Mouse (Mus musculus): ENCODE results near the gene Pdgfa. TPM values are rescaled to one million over a fixed set of nuclear protein-coding genes. Genes with fewer than 3 reads are reported as not detected.

Pdgfa gene
- total and polyA plus RNA-seq, 2 experiments = 1.8 to 3.2 TPM

DNA sequence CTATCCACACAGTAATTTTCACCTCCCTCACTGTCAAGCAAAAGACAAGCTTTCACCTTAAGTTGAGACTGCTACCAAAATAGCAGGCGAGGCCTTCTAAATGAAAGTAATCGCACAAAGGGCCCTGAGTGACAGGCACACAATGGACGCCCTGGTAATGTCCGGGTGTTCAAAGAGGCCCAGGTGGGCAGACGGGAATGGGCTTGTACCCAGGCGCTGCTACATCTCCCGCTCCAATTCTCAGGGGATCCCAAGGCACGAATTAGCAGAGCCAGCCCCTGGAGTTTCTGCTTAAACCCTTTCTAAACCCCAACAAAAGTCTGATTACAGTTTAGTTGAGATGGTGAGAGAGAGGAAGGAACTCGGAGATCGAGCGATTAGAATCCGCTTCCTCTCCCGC lies 65.3 kb downstream of the Pdgfa start:
- no peak for TF ChIP-seq CTCF (IDR thresholded peaks at IDR 0.05; ENCODE audit: low read depth, low read length)
- no peak for TF ChIP-seq POLR2A (IDR thresholded peaks at IDR 0.05; ENCODE audit: extremely low read depth, insufficient read depth, low read length)
- no peaks in the 10 kb centered on the region for H3K79me2 ChIP-seq (ENCODE audit: control insufficient read depth, insufficient read depth, low read length)
- H3K27me3 ChIP-seq (ENCODE audit: control insufficient read depth, insufficient read depth, low read length) = no peaks in the 10 kb centered on the region
- WGBS = 62% methylated on average over 13 of the region's 13 CpGs
- H3K4me1 ChIP-seq (ENCODE audit: control insufficient read depth, insufficient read depth, low read length) = no peaks in the 10 kb centered on the region
- no peak overlapping the region for H3K27ac ChIP-seq (replicated peaks; ENCODE audit: insufficient read depth, low read depth, low read length)
- no peak overlapping the region for H3K4me3 ChIP-seq (ENCODE audit: insufficient read depth, low read depth, low read length)
- H3K36me3 ChIP-seq (ENCODE audit: control insufficient read depth, insufficient read depth, low read length) = no peaks in the 10 kb centered on the region
- H3K9ac ChIP-seq (ENCODE audit: low read depth, low read length) = no peak overlapping the region
- DNase-seq (ENCODE audit: extremely low read depth, low read depth, low spot score) = no peak

DNA sequence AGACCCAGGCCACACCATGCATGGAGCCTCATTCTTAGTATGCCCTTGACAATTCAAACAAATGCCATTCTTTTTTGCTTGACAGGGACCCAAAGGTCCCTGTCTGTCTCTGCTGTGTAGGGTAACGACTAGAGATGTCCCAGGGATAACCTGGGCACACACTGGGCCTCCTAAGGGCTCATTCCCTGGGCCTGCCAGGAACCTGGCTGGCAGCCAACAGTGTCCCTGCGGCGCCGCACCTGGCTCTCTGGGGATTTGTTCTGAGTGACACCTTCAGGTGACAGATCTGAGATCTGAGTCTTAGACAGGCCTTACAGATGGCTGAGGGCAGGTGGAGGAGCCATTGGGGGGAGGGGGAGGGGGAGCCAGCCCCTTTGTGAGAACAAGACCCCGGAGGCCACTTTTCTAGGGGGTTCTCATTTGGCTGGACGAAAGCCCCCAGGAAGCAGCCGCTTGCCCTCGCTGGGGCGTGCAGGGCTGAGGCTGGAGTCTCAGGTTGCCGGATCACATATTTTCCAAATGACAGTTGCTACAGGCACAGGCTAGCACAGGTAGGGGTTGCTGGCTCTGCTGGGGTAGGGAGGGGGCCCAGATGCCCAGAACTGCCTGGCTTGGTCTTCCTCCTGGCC lies 67.2 kb downstream of the Pdgfa start:
- TF ChIP-seq POLR2A (IDR thresholded peaks at IDR 0.05; ENCODE audit: extremely low read depth, insufficient read depth, low read length) (no peak), CTCF (IDR thresholded peaks at IDR 0.05; ENCODE audit: low read depth, low read length) (no peak)
- Histone ChIP-seq H3K4me1 (ENCODE audit: control insufficient read depth, insufficient read depth, low read length) (no peaks in the 10 kb centered on the region), H3K27ac (replicated peaks; ENCODE audit: insufficient read depth, low read depth, low read length) (no peak overlapping the region), H3K36me3 (ENCODE audit: control insufficient read depth, insufficient read depth, low read length) (no peaks in the 10 kb centered on the region), H3K9ac (ENCODE audit: low read depth, low read length) (no peak overlapping the region), H3K27me3 (ENCODE audit: control insufficient read depth, insufficient read depth, low read length) (no peaks in the 10 kb centered on the region), H3K79me2 (ENCODE audit: control insufficient read depth, insufficient read depth, low read length) (no peaks in the 10 kb centered on the region), H3K4me3 (ENCODE audit: insufficient read depth, low read depth, low read length) (no peak overlapping the region)
- WGBS = 72% methylated on average over 10 of the region's 10 CpGs
- DNase-seq (ENCODE audit: extremely low read depth, low read depth, low spot score) = no peak

Other genes starting within 250 kb of the Pdgfa start
- gene Fam20c, start 242.9 kb downstream of the Pdgfa start, total RNA-seq (2014; rRNA removed) = 18.2 and 28.1 TPM in 2 replicates
- 49.9 and 50.7 TPM in 2 replicates for gene Fam20c, start 242.9 kb downstream of the Pdgfa start, polyA plus RNA-seq (2012; rRNA removed)
- gene Gm5294, start 177.3 kb downstream of the Pdgfa start, total RNA-seq (2014; rRNA removed) = not detected in 2 replicates
- not detected in 2 replicates for gene Gm5294, start 177.3 kb downstream of the Pdgfa start, polyA plus RNA-seq (2012; rRNA removed)
- gene Prkar1b, start 152.6 kb upstream of the Pdgfa start, total RNA-seq (2014; rRNA removed) = 0.37 and 0.67 TPM in 2 replicates
- 0.22 and 0.60 TPM in 2 replicates for gene Prkar1b, start 152.6 kb upstream of the Pdgfa start, polyA plus RNA-seq (2012; rRNA removed)
- gene Dnaaf5, start 152.9 kb upstream of the Pdgfa start, total RNA-seq (2014; rRNA removed) = 2.7 and 3.5 TPM in 2 replicates
- gene Dnaaf5, start 152.9 kb upstream of the Pdgfa start, polyA plus RNA-seq (2012; rRNA removed) = 8.1 and 9.0 TPM in 2 replicates
- 15.6 and 15.8 TPM in 2 replicates for gene Sun1, start 203.3 kb upstream of the Pdgfa start, total RNA-seq (2014; rRNA removed)
- gene Sun1, start 203.3 kb upstream of the Pdgfa start, polyA plus RNA-seq (2012; rRNA removed) = 6.7 and 8.8 TPM in 2 replicates

All from liver, adult 2 months (tissue).